Mouse (Mus musculus): Measurements from ENCODE around the gene Arsb.

DNA sequence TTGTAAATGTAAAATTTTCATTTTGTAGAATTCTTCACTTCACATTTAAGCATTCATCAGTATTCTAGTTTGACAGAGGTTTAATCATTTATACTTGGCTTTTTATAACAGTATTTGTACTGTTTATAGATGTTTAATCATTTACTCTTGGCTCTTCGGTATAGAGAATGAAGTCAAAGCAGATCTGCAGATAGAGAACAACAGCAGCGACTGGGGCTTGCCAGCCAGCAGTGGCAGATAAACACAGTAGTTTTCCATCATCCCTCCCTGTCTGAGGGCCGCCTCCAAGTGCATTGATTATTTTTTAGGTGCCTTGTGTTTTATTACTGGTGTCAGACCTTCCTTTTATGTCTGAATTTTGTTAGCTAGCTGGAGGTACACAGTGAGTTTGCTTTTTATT is 118.6 kb downstream of the Arsb start:
- TF ChIP-seq CTCF (IDR thresholded peaks at IDR 0.05; ENCODE audit: borderline replicate concordance, control insufficient read depth, extremely low read depth, insufficient read depth, low read length, poor library complexity) (no peak), POLR2A (IDR thresholded peaks at IDR 0.05; ENCODE audit: control insufficient read depth, extremely low read depth, insufficient read depth, low read length, poor library complexity) (no peak)

All from thymus, adult 2 months (tissue).